Mouse (Mus musculus): ENCODE measurements around the gene Fgf12.

Fgf12 gene

DNA sequence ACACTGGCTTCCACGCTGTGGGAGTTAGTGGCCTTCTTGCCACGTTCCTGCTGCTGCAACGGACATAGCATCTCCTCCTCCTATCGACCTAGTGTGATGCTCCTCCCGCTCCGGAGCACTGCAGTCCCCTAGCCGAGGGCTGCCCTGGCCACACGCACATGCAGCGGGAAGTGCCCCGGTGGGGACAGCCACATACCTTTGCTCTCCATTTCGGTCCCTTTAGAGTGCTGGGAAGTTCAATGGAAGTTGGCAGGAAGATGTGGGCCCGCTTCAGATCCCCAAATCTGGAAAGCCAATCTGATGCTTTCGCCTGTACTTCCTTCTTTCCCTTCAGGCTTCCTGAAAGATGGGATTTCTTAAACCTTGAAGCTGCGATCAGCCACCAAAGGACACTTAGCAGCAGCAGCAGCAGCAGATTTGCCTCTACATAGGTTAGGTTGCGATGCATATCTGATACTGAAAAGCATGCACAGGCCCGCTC is at the start of gene Fgf12:
Gene Fgf12 (minus strand): TSS at position 431 of the 481 bp plus-strand sequence.
- DNase-seq, result no peak

DNA sequence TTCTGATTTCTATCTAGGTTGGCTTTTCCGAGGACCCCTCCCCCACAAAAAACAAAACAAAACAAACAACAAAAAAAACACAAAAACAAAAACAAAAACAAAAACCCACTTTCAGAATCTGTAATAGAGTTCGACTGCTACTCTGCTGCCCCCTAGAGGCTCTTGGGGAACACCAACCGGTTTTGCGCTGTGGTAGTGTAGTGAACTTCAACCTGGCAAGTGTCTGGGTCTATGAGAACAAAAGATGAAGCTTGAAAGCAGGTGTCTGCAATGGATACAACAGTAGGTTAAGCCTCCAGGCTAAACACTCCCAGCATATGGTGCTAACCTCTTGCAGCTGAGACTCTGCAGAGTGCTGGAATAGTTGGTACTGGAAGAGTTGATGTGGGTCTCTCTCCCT is 40.2 kb upstream of the Fgf12 start:
- DNase-seq, result peak; percentile 9

DNA sequence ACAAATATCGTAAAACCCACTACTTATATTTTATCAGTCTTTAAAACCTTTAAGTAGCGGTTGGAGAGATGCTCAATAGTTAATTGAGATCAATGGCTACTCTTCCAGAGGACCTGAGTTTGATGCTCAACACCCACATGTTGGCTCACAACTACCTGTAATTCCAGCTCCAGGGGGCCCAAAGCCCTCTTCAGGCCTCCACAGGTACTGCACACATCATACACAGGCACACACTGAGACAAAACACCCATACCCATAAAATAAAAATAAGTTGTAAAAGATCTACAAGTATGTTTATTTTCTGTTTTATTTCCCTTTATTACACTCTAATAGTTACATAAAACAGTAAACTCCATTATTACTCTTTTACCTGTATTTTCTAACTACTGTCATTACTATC is 17.4 kb upstream of the Fgf12 start:
- DNase-seq, result no peak

DNA sequence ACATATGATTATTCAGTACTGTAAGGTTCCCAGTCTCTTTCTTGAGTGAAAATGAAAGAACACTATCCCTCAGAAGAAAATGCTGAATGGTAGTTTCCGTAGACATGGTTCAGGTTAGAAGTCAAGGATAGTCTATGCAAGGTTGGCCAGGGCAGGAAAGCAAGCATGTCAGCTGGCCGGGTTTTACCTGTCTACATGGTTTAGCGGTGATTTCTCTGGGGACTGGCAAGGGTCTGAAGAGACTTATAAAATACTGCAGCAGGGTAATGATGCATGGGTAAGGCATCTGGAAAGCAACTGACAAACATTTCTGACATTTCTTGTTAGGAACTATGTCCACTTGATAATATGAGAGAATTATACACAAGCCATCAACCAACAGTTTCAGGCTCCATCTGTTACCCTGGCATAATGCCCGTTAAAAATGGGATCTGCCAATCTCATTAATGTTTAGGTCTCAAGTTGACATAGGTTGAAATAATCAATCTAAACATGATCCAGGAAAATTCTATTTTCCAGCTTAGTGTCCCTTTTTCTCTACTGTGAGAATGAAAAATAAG is 8.6 kb upstream of the Fgf12 start:
- no peak for DNase-seq

DNA sequence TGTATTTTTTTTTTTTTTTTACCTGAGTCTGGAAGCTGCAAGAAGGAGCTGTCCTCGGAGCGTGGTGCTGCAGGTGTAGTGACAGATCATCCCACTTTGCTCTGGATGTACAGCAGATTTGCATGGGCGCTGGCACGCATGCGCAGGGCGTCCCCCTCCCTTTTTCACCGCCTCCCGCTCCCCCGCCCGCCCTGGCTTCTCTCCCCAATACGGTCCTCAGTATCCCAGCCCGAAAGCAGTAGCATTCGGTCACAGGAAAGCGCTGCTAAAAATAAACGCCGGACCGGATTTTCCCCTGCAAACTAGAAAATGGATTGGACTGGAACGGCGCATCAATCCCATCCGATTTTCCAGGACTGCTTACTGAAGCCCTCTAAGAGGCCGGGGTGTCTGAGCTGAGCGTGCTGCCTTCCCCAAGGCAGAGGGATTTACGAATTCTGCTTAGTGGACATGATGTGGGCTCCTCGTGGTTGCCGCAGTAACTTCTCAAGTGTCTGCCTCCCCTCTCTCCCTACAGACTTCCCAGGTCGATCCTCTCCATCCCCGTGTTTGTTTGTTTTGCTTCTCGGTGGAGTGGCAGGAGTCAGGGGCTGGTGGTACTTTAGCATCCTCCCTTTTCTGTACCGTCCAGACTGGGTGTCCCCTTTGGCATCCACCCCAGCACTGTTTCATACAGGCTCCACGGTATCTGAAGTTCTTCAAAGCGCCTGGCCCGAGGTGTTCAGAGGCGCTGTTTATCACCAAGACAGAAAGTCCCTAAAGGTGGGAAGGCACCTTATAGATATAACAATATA is 453 bp upstream of the Fgf12 start:
- peak; percentile 87 for DNase-seq

DNA sequence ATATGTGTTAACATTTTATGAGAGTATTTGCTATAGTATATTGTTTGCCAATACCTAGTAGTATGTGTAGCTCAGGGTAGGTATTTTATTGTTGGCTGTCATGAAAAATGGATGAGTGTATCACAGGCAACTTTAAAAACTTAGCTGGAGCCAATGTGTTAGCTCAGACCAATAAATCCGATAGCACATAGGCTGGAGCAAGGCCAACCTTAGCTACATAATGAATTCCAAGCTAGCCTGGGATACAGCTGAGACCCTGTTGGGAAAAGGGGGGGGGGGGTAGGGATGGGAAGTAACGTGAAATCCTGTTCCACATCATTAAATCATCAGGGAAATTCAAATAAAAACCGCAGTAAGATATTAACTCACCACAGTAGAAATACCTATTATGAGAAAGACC is 18.4 kb downstream of the Fgf12 start:
- no peak for DNase-seq

DNA sequence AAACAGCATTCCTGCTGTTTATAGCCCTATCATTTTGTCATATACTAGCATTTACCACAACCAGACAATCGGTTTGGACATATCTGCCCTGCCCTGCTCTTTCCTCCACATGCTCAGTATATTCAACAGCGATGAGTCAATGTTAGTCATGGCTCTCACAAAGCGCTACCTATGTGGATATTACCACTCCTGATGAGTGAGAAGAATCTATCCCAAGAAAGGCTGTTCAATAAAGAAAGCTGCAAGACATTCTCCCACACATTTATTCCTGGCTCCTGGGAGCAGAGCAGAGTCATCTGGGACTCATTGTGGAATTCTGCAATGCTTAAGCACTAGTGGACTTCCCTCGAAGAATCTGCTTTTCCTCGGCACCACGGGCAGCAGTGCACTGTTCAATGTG is 26.1 kb downstream of the Fgf12 start:
- no peak for DNase-seq

DNA sequence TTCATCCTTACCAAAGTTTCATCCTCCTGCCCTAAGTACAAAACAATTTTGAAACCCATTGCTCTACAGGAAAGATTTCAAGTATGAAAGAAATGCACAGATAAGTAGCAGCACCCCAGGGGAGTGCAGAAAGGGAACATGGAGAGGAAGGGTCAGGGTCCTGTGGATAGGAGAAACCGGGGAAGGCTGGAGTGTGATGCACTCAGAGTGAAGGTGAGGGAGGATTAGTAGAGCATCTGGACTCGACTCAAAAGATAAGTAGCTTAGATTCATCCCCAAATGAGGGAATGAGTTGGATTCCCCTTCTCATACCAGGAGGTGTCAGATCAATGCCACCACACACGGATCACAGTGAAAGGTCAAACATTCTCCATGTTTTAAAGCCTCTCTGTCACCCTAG is 46.2 kb downstream of the Fgf12 start:
- DNase-seq, result no peak

DNA sequence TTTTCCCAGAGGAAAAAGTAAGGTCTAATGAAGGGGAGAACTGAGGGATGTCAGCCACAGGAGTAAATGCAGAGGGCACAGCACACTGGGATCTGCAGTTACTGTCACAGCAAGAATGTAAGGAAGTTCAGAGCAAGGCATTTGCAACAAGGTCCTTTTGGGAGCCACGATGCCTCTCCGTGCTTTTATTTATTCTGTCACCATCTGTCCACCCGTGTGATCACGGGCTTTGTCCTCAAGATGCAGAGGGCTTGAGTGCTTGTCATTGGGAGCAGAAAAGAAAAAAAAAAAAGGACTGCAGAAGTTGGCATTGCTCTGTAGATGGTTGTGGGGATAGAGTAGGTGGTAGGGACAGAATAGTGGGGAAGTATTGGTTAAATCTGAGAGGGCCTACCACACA is 52.5 kb downstream of the Fgf12 start:
- DNase-seq, result no peak

DNA sequence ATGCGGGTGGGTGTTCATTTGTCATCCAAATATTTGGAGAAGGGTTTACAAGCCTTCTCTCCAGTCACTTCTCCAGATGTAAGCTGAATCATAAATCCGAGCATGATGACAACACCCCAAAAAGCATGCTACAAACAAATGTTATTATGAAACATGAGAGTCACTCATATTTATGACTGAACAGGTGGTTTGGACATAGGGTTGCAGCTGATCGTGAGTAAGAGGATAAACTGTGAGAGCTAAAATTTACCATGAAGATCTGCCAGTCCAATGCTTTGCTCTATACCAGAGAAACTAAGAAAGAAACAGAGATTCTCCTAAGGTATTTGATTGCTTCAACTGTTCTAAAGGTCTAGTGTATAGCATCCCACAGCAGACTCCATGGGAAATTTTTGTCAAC is 56.0 kb downstream of the Fgf12 start:
- no peak for DNase-seq

DNA sequence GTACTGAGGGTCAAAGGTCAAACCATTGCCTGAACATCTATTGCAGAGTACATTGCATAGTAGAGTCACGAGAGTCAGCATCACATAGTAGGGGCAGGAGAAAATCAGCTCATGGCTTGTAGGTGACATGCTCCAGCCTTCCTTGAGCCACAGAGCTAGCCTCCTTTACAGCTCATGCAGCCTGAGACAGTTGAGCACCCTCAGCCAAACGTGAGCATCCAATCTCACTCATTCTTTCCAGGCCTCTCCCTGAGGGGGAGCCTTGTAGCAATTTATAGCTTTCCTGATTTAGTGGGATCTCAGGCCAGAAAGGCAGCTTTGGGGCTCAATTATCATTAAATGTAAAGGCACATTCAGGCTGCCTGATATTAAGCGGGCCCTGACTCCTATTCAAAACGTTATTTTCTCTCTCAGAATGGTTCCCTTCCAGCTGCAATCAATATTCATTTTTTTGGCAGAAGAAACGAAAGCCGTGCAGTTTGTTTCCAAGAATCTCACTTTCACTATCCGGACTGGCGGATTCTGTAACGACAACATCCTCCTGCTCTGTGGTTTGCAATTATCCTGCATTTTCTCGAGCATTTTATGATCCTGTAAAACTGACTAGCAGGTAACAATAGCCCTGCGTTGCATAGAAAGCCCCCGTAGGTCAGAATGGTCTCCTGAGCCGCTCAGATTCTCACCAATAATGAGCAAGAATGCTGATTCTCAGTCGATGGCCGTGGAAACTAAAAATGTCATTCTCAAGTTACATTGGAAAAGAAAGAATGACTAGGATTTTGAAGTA is 58.6 kb downstream of the Fgf12 start:
- no peak for DNase-seq

DNA sequence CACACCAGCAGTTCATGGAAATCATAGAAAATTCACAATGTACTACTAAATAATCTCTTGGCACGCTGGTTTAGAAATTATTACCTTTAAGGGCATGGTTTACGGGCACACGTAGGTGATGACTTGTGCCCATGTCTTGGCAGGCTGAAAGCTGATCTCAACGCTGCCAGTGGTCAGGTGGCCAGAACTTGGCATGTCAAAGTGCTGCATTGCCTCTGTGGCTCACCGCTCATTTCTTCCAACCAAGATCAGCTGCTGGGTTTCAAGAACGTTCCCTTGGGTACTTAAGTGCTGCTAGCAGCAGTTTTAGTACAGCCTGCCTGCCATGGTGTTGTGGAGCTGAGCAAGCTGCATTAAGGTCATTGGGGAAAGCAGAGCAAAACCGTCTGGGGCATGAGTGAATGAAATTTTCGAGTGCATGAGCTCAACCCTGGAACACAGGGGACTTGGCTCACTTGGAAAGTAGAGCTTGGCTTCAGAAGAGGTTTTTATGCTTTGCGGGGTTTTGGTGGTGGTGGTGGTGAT is 63.9 kb downstream of the Fgf12 start:
- DNase-seq, result no peak

DNA sequence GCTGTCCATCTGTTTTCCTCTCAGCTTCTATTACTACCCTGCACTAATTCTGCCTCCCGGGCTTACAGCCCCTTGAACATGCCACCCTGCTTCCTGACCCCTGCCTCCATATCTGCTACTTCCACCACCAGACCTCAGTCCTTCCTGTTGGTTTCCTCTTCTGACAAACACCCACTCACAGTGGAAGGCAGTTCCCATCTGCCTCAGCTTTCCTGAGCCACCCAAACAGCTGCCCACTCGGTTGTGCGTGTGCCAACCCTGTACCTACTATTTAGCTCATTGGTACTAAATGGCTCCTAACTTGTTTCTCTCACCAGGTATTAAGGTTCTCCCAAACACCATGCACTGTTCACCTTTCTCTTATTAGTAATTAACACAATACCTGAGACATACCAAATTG is 71.2 kb downstream of the Fgf12 start:
- DNase-seq, result peak; percentile 56

DNA sequence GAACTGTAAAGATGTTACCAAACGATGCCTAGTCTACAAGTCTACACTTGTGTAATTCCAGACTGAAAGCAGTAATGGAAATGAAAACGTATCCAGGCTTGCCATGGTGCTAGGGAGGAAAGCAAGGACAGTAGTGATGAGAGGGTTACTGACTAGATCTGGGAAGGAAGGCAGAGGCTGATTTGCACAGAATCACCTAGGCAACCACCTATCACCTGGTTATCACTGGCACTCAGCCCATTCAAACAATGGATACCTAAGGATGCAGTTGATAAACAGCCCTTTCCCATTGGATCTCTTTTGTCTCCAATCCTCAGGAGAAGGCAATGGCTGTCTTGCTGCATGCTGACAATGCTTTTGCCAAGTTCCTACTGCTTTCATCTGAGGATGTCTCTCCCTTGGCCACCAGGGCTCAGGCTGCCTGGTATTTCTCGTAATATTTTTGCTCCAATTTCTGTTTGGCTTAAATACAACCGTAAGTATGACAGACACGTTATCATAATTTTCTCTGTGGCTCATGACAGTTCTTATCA is 84.0 kb downstream of the Fgf12 start:
- DNase-seq, result no peak

DNA sequence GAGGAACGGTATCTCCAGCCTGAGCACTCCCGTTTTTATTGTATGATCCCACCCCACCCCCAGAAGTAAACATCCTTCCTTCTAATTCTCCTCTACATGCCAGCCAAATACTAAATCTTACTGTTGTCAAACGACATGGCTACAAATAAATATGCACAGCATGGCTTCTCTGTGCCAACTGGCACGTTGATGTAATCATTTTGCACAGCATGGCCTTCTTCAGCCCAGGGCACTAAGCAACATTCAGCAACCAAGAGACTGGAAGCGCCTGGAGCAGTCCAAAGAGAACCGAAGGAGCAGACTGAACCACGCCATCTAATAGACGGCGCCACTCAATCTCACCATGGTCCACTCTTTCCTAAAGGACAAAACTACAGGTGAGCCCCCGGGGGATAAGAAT is 100.2 kb downstream of the Fgf12 start:
- DNase-seq, result no peak

DNA sequence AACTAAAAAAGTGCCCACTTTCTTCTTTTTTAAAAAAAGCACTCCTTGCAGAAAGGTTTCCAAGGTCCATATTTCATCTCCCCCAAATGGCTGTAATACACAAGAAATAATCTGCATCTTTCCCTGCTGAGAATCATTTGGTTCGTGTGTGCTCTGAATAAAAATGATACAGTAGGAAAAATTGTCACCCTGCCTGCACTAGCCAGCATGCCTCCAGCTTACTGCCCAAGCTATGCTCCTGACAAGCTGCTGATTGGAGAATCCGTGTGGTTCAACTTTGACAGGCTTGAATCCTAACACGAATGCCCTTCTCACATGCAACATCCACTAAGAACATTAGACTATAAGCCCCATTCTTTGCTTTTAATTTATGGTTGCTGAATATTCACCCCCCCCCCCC is 102.3 kb downstream of the Fgf12 start:
- no peak for DNase-seq

DNA sequence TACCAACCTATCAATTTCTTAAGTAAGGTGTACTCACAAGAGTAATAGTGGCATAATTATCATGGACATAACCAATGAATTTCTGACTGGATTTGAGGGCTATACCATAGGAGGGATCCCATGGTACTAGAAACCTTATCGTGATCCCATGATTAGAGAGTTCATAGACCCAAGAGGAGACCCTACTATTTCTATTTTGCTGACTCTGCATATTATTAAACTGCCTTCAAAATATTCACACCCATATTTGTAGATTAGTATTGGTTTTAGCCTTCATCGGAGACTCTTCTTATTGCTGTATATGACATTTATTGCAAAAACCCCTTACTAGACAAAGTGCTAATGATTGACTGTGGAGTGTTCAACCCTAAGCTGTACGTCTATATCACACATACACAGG is 107.8 kb downstream of the Fgf12 start:
- DNase-seq, result no peak

DNA sequence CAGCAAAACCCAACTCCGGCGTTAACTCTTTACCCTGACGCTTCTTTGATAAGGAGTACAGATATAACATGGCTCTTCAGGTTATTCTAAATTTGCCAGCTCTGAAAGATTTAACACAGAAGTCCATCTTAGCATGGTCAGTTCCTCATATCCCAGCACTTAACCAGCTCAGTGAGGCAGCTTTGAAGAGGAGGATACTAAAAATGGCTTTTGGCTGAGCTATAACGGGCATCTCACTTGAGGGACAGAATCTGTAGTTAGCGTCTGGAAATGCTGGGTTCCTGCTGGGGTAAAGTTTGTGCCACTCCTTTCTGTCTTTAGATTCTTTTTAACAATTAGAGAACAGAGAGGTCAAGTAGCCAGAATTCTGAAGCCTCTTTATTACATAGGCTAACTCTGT is 121.1 kb downstream of the Fgf12 start:
- no peak for DNase-seq

DNA sequence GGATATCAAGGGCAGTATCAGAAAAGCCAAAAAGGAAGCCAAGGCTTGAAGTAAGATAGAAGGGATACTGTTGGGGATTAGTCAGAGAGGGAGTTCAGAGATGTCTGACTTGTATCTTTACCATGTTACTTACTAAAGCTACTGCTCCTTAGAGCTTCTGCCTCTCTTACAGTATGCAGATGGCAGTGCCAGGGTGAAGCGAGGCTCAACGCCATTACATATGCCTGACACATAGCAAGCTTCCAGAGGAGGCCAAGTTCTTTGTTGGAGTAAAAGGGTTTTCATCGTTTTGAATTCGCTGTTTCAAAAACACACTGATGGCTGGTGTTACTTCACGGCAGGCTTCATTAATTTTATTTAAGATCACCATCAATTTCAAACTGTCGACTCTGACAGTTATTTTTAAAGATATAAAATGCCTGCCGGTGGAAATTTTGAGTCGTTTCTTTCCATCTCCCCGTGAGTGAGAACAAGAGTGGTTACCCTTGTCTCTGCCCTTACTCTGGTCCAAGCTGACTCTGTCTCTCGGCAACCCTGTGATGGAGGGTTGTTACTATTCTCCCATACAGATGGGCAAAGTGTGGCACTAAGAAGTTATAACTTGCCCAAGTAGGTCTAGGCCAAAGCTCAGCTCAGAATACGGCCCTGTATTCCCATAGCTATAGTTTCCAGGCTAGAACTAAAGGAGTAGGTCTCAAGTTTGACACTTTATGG is 121.9 kb downstream of the Fgf12 start:
- no peak for DNase-seq

DNA sequence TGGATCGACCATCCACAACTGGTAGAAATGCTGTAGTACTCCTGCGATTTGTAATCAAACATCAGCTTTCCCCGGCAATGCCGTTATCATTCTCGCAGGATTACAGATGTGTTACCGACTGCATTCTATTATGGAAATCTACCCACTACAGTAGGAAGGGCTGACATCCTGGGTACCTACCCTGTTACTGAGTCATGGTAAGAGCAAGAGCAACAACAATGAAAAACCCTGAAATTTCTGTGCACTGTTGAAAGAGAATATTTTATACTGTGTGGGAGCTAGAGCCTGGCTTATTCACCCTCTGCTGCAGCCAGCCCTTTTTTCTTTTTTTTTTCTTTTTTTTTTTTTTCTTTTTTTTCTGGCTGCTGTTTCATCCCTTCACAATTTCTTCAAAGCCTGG is 126.6 kb downstream of the Fgf12 start:
- DNase-seq, result no peak

DNA sequence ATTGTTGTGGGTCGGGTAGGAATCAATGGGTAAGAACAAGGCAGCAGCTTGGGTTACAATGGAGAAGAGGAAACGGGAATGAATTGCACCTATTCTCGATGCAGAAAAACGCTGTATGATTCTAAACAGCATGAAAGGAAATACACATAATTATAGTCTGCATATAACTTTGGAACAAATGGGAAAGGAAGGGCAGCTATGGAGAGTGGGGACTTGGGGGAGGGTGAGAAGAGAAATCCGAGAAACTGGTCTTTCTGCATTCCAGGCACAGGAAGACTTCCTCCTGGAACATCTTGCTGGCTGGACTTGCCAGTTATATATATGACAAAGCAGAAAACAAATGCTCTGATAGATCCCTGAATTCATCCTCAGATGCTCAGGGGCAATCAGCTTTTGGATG is 127.2 kb downstream of the Fgf12 start:
- no peak for DNase-seq

DNA sequence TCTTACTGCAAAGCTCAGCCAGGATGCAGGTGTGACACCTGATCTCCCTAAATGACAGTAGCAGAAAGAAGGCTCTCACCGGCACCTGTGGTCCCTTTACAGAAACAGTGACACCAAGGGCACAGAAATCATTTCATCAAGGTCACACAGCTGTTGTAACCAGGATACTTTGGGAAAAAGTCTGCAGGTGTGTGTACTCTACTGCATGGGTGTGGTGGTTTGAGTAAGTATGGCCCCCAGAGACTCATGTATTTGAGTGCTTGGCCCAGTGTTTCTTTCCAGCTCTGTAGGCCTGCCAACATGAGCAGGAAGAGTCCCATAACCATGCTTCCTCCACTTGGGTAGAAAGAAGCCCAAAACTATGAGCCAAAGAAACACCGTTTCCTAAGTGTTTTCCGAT is 138.5 kb downstream of the Fgf12 start:
- no peak for DNase-seq

DNA sequence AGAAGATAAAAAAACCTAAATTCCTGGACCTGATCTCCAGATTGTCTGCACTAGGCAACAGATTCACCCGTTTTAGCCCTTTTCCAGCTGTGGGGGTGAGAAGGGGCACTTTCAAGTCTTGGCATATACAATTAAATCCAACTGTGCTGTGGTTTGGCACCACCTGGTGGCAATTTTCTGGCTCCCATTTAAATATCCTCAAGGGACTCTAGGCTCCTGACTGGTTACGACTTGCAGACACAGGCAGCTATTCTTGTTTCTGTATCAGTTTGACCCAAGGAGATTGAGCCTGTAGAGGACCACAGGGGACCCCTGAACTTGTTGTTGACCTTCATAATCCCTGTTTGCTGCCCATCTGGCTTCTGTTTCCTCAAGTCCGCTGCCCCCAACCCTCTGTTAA is 141.9 kb downstream of the Fgf12 start:
- DNase-seq, result peak; percentile 34

Data from layer of hippocampus, adult 9-11 months (tissue).